Mouse (Mus musculus) embryonic facial prominence, embryonic 15.5 days (tissue): Measurements from ENCODE around the gene Rabggtb. TPM values are rescaled to one million over a fixed set of nuclear protein-coding genes. Genes with fewer than 3 reads are reported as not detected.
A peak's percentile ranks its signal among the peaks of the same experiment; 100 is the strongest.

Source experiments
- ATAC-seq: fragments of 200-750 bp; cut with Nextera tagmentation; 2 replicates; pipeline ENCODE4 v1.8.0; 2017; ENCODE audit warnings: low read depth, moderate TSS enrichment; ENCODE audit not compliant: insufficient number of reproducible peaks, low FRiP score, low TSS enrichment
- H3K27ac ChIP-seq: fragments of 300-500 bp; sonication (generic); replicated peaks from 2 replicates; pipeline ENCODE4 v1.5.1; 2015; ENCODE audit warnings: mild to moderate bottlenecking, inconsistent platforms
- H3K27me3 ChIP-seq: fragments of 300-500 bp; sonication (generic); 2 replicates; pipeline ENCODE4 v1.6.1; 2015; ENCODE audit warnings: inconsistent platforms
- H3K36me3 ChIP-seq: fragments of 300-500 bp; sonication (generic); 2 replicates; pipeline ENCODE4 v1.6.1; 2015; ENCODE audit warnings: mild to moderate bottlenecking, inconsistent platforms
- H3K4me1 ChIP-seq: fragments of 300-500 bp; sonication (generic); 2 replicates; pipeline ENCODE4 v1.6.1; 2015; ENCODE audit warnings: inconsistent platforms
- H3K4me2 ChIP-seq: fragments of 300-500 bp; sonication (generic); replicated peaks from 2 replicates; pipeline ENCODE4 v1.6.1; 2015; ENCODE audit warnings: mild to moderate bottlenecking, inconsistent platforms
- H3K4me3 ChIP-seq: fragments of 300-500 bp; sonication (generic); replicated peaks from 2 replicates; pipeline ENCODE4 v1.5.1; 2015; ENCODE audit warnings: mild to moderate bottlenecking, inconsistent platforms
- H3K9ac ChIP-seq: fragments of 300-500 bp; sonication (generic); 2 replicates; pipeline ENCODE4 v1.6.1; 2015; ENCODE audit warnings: inconsistent platforms
- H3K9me3 ChIP-seq: fragments of 300-500 bp; sonication (generic); replicated peaks from 2 replicates; pipeline ENCODE4 v1.6.1; 2016; ENCODE audit warnings: inconsistent platforms
- WGBS: fragments of 180-500 bp; shearing (Covaris S2); methylation state at CpG from one replicate; pipeline ENCODE4 v1.1.7; 2015; 5-methylcytosine and 5-hydroxymethylcytosine counted together
- polyA plus RNA-seq: library from polyadenylated mRNA; unstranded; fragments of >200 nt; fragmentation: Nextera tagmentation; extraction: Ambion mirVana; gene quantifications from 2 replicates; pipeline ENCODE4 v1.2.1, GENCODE M21; 2015

The Rabggtb gene
- polyA plus RNA-seq = 46.5 and 51.4 TPM in 2 replicates

DNA sequence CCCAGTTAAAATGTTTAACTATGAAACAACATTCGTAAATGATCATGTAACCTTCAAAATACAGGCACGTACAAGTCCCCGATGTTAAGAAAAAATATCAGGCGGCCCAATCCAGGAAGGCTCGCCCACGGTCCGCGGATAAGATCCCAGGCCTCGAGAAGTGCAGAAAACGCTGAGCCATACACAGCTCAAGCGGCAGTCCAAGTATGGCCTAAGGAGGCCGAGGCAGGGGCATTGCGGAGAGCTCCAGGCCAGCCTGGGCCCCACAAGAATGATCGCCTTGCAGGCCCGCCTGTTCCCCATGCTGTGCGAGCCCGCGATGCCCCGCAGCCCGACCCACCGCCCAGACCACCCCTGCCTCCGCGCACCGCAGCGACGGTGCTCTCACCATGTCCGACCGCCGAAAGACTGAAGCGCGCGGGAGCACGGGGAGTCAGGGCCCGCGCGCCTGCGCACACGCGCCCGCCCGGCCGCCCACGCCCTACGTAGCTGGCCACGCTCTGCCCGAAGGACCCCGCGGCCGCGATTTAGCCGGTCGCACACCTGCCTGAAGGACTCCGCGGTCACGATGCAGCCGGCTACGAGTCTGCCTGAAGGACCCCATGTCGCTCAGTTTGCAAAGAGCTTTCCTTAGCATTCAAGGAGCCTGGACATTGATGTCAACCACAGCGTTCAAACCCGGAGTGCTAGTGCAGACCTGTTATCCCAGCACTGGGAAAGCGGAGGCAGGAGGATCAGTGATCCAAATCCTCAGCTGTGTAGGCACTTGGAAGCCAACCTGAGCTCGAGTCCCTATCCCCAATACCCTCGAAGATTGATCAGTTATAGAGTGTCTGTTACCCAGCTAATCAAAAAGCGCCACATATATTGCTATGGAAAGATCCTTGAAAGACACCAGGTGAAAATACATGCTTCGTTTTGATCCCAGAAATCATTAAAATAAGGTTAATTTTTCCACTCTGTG, at the start of gene Rabggtb:
Gene Rabggtb, minus strand, starts transcription at position 464 of the 964 bp plus-strand sequence.
- peak within 1 kb of the TSS; percentile 90 for H3K4me3 ChIP-seq
- H3K9ac ChIP-seq = peak within 1 kb of the TSS; percentile 93
- peak; percentile 96 for ATAC-seq
- H3K27ac ChIP-seq = peak within 1 kb of the TSS; percentile 95
- no peaks in the 10 kb centered on the region for H3K27me3 ChIP-seq
- under 1% methylated on average over 65 of the region's 65 CpGs for WGBS
- peaks cover 37% of the 10 kb centered on the region for H3K36me3 ChIP-seq
- H3K4me1 ChIP-seq = peaks cover 27% of the 10 kb centered on the region
- no peaks in the 10 kb centered on the region for H3K9me3 ChIP-seq
- peak within 1 kb of the TSS; percentile 74 for H3K4me2 ChIP-seq

DNA sequence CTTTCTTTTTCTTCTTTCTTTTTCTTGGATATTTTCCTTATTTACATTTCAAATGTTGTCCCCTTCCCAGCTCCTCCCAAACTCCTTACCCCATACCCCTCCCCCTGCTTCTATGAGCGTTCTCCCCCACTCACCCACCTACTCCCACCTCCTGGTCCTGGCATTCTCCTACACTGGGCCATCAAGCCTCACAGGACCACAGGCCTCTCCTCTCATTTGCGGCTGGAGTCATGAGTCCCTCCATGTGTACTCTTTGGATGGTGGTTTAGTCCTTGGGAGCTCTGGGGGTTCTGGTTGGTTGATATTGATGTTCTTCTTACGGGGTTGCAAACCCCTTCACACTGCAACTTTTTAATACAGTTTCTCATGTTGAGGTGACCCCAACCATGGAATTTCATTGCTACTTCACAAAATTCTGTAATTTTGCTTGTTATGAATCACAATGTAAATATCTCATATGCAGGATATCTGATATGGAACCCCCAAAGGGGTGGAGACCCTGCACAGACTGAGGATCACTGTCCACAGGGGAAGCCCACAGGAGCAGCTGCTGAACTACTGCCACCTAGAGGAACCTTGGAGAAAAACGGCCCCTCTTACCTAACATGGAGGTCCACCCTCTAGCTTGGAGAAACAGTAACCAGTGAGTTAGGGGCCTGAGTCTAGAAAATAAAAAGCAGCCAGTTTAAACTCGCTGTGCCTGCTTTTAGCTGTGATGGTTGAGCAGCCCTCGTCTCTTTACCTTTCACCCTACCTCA, 49.0 kb upstream of the Rabggtb start:
- Histone ChIP-seq H3K9ac (no peak overlapping the region), H3K9me3 (no peaks in the 10 kb centered on the region), H3K4me1 (no peaks in the 10 kb centered on the region), H3K4me3 (no peak overlapping the region), H3K4me2 (no peak overlapping the region), H3K36me3 (no peaks in the 10 kb centered on the region), H3K27me3 (no peaks in the 10 kb centered on the region), H3K27ac (no peak overlapping the region)
- 70% methylated on average over 6 of the region's 6 CpGs for WGBS
- no peak for ATAC-seq

DNA sequence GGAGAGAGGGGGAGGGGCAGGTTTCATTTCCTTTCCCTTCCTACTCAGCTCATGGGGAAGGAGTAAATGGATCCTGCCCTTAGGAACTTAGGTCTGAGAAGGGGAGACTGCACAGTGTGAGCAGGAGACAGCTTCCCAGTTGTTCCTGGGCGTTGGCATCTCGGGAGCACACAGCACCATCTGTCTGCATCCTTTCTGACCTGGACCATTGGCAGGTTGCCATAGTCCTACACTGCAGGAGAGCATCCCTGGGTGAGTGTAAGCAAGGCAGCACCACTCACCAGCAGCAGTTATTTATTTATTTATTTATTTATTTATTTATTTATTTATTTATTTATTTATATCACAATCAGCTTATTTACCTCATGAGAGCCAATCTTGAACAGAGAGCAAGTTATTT, 48.1 kb upstream of the Rabggtb start:
- H3K4me3 ChIP-seq = no peak overlapping the region
- 66% methylated on average over 2 of the region's 2 CpGs for WGBS
- H3K9ac ChIP-seq = no peak overlapping the region
- H3K4me2 ChIP-seq = no peak overlapping the region
- 0 out of 2 replicates have a peak, but pooled peaks have one; percentile 20 for ATAC-seq
- H3K27me3 ChIP-seq = no peaks in the 10 kb centered on the region
- H3K36me3 ChIP-seq = no peaks in the 10 kb centered on the region
- no peaks in the 10 kb centered on the region for H3K4me1 ChIP-seq
- no peak overlapping the region for H3K27ac ChIP-seq
- no peaks in the 10 kb centered on the region for H3K9me3 ChIP-seq

DNA sequence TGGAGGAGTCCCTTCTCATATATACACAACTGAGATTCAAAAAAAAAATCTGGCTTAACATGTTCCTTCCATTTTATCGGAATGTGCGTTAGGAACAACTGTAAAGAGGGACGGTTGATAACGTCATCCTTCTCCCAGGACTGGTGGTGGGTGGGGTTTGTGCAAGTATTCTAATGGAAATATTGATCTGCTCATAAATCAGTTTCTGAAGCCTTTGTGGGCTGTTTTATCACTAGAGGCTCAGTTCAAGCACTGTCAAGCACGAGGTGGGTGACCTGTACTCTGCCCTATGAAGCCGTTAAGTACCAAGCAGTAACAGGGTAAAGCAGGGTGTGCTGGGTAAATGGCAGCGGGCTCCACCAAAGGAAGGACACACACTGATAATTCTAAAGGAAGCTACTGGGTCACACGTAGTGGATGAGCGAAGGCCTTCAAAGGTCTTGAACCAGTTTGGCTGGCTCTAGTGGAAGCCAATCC, 47.0 kb upstream of the Rabggtb start:
- Histone ChIP-seq H3K4me3 (no peak overlapping the region), H3K27ac (no peak overlapping the region), H3K36me3 (no peaks in the 10 kb centered on the region), H3K4me2 (no peak overlapping the region), H3K27me3 (no peaks in the 10 kb centered on the region), H3K9ac (no peak overlapping the region), H3K4me1 (no peaks in the 10 kb centered on the region), H3K9me3 (no peaks in the 10 kb centered on the region)
- WGBS = 83% methylated on average over 9 of the region's 9 CpGs
- ATAC-seq = no peak

DNA sequence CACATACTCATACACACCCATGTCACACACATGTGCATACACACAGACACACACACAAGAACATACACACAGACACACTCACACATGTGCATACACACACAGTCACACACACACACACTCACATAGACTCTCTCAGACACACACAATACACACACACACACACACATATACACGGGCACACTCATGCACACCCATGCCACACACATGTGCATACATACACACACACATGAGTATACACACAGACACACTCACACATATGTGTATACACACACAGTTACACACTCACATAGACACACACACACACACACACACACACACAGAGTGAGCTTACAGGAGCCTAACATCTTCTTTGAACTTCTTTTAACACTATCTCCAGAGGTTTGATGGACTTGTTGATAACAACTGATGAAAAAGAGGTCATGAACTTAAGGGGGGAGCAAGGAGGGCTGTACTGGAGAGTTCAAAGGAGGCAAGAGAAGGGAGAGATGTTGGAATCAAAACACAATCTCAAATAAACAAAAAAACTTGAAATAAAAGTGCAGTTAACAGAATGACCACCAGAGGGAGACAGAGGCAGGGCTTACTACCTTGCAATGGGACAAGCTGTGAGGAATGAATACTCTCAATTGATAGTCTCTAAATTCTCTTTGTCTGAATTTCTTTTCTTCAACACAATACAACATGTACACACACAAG, 46.4 kb upstream of the Rabggtb start:
- no peak; the same call in 1 of the 2 replicates for ATAC-seq
- Histone ChIP-seq H3K36me3 (no peaks in the 10 kb centered on the region), H3K27ac (no peak overlapping the region), H3K9ac (no peak overlapping the region), H3K4me2 (no peak overlapping the region), H3K9me3 (no peaks in the 10 kb centered on the region), H3K27me3 (no peaks in the 10 kb centered on the region), H3K4me3 (no peak overlapping the region), H3K4me1 (no peaks in the 10 kb centered on the region)
- 95% methylated on average over 1 of the region's 1 CpGs for WGBS

DNA sequence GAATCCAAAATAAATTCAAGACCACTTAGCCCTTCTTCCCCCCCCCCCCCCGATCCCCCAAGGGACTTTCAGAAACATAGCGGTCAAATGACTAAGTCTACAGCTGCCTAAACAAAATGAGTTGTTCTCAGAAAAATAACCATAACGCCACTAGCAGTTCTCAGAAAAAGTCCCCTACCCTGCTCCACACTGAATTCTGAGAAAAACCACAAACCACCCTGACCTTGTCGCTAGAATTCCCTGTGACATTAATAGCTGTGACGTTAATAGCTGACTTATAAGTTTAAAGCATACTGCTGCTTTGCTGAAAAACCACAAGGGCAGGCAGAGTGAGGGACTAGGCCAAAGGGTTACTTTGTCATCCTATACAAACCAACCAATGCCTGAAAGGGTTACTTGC, 45.1 kb upstream of the Rabggtb start:
- Histone ChIP-seq H3K27ac (no peak overlapping the region), H3K36me3 (no peaks in the 10 kb centered on the region), H3K9me3 (no peaks in the 10 kb centered on the region), H3K4me2 (no peak overlapping the region), H3K27me3 (no peaks in the 10 kb centered on the region), H3K4me1 (no peaks in the 10 kb centered on the region), H3K9ac (no peak overlapping the region), H3K4me3 (no peak overlapping the region)
- 76% methylated on average over 5 of the region's 5 CpGs for WGBS
- ATAC-seq = no peak

DNA sequence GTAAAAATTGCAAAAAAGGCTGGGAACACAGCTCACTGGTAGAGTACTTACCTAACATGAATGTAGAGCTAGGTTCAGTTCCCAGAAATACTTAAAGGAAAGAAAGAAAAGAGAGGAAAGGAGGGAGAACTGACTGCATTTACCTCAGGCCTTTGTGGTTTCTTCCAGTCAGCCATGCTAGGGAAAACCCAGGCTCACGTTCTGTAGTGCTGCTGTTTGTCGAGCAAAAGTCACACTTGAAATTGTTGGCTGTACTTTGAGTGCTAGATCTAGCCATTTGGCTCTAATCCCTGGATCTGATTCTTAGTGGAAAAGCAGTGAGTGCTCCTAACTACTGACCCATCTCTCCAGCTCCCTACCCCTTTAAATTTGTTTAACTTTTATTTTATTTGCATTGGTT, 35.4 kb upstream of the Rabggtb start:
- Histone ChIP-seq H3K4me3 (no peak overlapping the region), H3K27ac (no peak overlapping the region), H3K27me3 (no peaks in the 10 kb centered on the region), H3K4me2 (no peak overlapping the region), H3K36me3 (no peaks in the 10 kb centered on the region), H3K4me1 (peaks cover 3% of the 10 kb centered on the region; the same call in 1 of the 2 replicates), H3K9ac (no peak overlapping the region), H3K9me3 (no peaks in the 10 kb centered on the region)
- no peak for ATAC-seq
- WGBS = 63% methylated on average over 2 of the region's 2 CpGs

DNA sequence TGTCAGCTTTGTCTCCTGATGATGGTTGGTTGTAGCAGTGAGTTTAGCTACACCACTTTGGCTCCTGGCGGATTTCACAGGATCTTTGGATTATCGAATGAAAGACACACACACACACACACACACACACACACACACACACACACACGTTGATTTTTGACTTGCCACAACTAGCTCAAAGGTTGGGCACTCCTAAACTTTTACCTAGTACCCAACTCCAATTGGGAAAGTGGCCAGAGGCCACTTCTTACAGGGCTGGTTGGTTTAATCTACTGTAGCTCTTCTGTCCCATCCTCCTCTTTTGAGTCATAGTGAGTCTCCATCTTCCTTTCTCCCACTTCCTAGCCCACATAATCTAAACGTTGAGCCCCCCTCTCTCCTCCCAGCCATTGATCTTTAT, 34.5 kb upstream of the Rabggtb start:
- H3K36me3 ChIP-seq = no peaks in the 10 kb centered on the region
- H3K4me2 ChIP-seq = no peak overlapping the region
- no peak overlapping the region for H3K27ac ChIP-seq
- no peaks in the 10 kb centered on the region for H3K27me3 ChIP-seq
- H3K9me3 ChIP-seq = no peaks in the 10 kb centered on the region
- H3K4me3 ChIP-seq = no peak overlapping the region
- no peak overlapping the region for H3K9ac ChIP-seq
- ATAC-seq = no peak
- WGBS = 57% methylated on average over 4 of the region's 4 CpGs
- H3K4me1 ChIP-seq = peaks cover 10% of the 10 kb centered on the region

DNA sequence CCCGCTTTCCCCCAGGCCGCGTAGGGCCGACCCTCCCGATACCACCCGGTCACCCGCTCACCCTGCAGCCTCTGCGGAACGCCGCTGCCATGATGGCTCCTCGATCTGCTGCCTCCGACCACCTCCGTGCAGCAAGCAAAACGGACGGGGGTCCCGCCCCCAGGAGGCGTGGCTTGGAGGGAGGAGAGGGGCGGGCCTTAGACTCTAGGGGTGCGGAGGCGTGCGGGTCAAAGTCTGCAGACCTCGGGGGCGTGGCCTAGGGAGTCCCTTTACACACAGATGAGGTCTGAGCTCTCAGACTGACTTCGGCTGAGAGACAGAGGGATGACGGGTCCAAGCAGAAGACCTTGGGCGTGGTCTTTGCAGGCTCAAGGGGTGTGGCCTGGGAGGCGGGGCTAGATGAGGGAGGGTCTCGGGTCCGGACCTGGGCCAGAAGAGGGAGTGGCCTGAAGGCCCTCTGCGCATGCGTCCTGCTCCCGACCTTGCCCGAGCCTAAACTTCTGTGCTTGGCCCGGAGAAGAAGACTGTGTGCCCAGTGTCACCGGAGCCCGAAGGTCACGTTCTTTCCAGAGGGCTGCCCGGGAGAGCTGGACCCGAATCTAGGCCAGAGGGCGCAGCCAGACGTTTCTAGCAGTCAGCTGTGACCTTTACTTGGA, 31.7 kb upstream of the Rabggtb start, which contains the start of gene Acadm:
Gene Acadm, minus strand, starts transcription at position 298 of the 656 bp plus-strand sequence.
- peak within 1 kb of the TSS; percentile 83 for H3K4me3 ChIP-seq
- H3K27ac ChIP-seq = peak within 1 kb of the TSS; percentile 93
- H3K9ac ChIP-seq = peak within 1 kb of the TSS; percentile 72
- peak within 1 kb of the TSS; percentile 67 for H3K4me2 ChIP-seq
- under 1% methylated on average over 41 of the region's 41 CpGs for WGBS
- peaks cover 10% of the 10 kb centered on the region for H3K4me1 ChIP-seq
- peak; percentile 97 for ATAC-seq
- H3K9me3 ChIP-seq = no peaks in the 10 kb centered on the region
- no peaks in the 10 kb centered on the region for H3K27me3 ChIP-seq
- 0 out of 2 replicates have a peak, but pooled peaks cover 3% of the 10 kb centered on the region for H3K36me3 ChIP-seq

DNA sequence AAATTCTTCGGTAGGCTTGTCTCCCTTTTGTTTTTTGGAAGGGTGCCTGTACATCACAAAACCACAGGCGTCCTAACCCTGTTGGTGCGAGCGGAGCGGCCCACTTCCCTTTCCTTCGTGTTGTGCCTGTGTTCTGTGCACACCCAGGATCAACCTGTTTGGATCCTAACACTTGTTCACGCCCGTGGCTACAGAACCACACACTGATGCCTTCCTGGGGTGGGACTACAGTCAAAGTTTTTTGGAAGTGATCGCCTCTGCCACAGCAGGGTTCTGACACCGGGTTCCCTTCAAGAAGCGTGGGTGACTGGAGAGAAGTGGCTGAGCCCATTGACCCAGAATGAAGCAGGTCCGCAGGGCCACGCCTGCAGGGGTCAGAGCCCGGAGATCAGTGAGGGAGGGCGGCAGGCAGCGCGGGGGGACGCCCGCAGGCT, 31.1 kb upstream of the Rabggtb start:
- H3K27me3 ChIP-seq = no peaks in the 10 kb centered on the region
- H3K4me3 ChIP-seq = peak overlapping the region; percentile 83
- no peaks in the 10 kb centered on the region for H3K9me3 ChIP-seq
- under 1% methylated on average over 19 of the region's 19 CpGs for WGBS
- ATAC-seq = peak; percentile 35
- peak overlapping the region; percentile 67 for H3K4me2 ChIP-seq
- peaks cover 10% of the 10 kb centered on the region for H3K4me1 ChIP-seq
- peak overlapping the region; percentile 93 for H3K27ac ChIP-seq
- peak overlapping the region; percentile 72 for H3K9ac ChIP-seq
- H3K36me3 ChIP-seq = 0 out of 2 replicates have a peak, but pooled peaks cover 6% of the 10 kb centered on the region
